Mouse (Mus musculus): ENCODE measurements around the gene Atp8b4.
A peak's percentile ranks its signal among the peaks of the same experiment; 100 is the strongest.
"Not testable (repeated sequence)": the region's sequence is repeated elsewhere in the genome, so short reads cannot be mapped to it uniquely, and the experiment has no call there.

The Atp8b4 gene

DNA sequence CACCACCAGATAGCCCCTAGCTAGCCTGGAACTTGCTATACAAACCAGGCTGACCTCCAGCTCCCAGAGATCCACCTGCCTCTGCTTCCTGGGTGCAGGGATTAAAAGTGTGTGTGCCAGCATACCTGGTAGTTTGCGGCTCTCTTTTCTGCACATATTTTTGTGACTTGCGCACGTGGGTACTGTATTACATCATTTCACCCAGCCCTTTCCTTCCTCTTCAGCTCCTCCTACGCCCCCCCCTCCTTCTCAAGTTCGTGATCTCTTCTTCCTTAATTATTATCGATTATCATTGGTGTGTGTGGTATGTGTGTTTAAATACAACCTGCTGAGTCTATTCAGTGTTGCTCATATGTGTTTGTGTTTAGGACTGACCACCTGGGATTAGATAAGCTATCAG lies at the start of gene Atp8b4:
TSS of gene Atp8b4 (minus strand) at position 154 of the 400 bp plus-strand sequence.
- DNase-seq: no peak

DNA sequence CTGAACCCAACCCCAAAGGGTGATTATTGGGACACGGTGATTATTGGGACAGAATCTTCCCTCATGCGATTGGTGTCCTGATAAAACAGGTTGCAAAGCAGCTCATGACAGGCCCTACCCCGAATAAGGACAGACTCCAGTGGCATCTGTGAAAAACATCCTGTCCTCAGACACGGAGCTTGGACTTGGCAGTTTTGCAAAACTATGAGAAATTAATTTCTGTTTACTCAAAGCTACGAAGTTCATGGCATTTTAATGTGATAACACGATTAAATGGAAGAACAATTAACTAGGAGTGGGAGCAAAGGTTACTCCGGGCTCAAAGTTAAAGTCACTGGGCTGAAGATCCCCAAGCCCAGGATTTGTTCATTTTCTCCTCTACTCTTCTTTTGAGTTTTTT lies 49.2 kb upstream of the Atp8b4 start:
- DNase-seq: peak; percentile 22

DNA sequence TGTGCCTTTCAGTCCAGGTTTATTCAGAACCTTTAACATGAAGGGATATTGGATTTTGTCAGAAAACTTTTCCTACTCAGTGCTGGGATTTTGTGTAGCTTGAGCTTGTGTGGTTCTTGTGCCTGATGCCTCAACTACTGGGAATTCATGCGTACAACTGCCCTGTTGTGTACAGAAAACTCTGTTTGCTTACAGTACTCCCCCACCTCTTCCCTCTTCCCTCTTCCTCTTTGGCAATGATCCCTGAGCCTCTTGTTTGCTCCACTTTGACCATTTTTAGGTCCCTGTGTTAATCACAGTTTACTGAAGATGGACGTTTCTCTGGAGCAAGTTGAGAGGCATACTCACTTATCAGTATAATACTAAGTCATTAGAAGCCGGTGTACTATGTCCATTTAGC lies 45.9 kb upstream of the Atp8b4 start:
- DNase-seq: no peak

DNA sequence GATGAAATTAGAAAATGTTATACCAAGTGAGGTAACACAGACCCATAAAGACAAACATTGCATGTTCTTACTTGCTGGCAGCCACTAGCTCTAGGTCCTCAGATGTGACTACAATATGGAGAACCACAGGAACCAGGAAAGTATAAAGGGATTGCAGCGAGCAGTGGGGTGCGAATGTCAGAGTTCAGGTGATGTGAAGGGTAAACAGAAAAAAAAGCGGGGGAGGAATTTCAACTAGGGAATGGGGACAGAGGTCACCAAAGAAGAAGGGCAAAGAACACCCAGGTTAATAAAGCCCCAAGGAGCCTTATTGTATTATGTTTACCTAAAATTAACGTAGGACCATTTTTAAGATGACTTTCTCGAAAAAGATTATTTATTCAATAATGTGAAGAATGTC lies 44.8 kb upstream of the Atp8b4 start:
- DNase-seq: no peak

DNA sequence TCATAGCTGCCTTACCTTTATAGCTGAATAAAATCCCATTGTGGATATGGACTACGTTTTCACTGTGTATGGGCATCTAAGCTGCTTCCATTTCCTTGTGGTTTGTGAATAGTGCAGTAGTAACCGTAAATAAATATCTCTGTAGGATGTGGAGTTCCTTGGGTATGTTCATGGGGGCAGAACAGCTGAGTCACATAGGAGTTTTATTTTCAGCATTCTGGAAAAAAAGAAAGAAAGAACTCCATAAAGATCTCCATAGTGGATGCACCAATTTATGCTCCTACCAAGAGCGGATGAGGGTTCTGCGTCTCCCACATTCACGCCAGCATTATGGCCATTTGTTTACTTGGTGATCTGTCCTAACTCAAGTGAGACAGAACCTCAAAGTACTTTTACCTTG lies 41.7 kb upstream of the Atp8b4 start:
- DNase-seq: no peak

DNA sequence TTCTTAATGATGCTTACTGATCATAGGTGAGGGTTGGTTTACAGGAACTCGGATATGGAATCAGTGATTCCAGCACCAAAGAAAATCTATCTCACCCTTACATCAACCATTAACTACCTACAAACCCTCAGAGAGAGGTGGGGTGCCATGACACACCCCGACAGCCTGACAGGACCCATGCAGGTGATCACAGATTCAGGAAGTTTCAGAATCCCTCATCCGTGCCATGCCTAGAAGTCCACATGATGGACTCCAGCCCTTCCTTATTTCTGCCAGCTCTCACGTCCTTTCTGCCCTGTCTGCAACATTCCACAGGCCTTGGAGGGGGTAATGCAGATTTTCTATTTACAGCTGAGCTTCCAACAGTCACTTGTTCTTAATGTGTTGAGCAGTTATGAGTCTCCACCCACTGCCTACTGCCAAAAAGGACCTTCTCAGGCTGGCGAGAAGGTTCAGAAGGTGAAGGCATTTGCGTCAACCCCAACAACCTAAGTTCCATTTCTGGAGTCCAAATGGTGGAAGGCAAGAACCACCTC lies 40.0 kb upstream of the Atp8b4 start:
- peak; percentile 60 for DNase-seq

DNA sequence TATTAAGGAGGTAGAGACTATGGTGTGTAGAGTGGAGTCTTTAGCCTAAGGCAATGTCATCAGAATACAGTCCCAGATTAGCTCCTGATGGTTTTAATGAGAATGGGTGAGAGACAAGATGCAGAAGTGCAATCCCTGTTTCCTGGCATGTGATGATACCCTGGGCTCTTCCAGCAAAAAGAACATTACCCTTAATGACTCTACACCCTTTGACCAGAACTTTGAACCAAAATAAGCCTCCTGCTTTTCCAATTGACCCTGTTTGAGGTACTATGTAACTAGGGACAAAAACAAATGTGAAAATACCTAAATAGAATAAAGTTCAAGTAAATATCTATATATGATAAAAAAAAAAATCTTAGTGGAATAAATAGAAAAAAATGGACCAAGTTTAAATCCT lies 37.2 kb upstream of the Atp8b4 start:
- DNase-seq: no peak

DNA sequence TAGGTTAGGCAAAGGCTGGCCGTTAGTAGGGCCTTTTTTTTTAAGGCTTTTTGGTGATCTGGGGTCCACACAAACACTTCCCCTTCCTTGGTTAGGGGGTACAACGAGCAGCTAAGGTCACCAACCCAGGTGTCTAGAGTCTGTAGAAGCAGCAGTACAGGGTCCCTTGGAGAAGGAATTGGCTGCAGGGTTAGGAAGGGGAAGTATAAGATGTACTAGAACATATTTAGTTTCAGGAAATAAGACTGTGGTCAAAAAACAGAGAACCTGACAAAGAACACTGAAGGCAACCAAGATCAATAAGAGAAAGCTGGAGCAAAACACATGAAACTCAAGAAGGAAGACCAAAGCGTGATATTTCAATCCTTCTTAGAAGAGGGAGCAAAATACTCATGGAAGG lies 30.1 kb upstream of the Atp8b4 start:
- DNase-seq: no peak

DNA sequence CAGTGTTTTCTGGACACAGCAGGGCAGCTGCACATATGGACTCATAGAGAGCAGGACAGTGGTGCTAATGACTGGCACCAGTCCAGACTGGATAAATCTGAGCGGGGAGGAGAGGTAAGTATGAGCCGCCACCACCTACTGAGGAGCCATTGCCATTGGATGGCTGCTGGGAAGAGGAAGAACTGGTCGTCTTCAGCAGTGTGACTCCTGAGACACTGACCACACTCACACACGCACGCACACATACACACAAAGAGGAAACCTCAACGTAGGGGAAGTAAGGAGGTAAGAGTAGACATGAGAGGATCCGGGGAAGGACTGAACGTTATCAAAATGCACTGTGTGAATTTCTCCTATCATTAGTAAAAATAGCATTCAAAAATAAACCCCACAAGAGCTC lies 27.0 kb upstream of the Atp8b4 start:
- no peak for DNase-seq

DNA sequence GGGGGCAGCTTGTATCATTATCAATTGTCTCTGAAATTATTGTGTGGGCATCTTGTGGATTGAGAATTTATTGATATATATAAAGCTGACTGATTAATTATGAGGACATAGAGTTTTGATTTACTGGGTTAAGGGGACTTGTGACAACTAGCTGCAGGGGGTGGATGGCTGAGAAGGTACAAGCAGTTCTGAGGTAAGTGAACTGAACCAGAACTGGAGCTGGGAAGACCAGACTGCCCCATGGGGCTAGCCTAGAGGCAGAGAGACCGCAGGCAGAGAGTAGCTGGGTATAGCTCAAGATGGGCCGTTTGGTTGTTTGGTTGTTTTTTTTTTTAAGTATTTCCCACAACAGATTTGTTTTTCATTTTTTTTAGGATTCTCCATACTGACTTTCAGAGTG lies 23.8 kb upstream of the Atp8b4 start:
- no peak for DNase-seq

DNA sequence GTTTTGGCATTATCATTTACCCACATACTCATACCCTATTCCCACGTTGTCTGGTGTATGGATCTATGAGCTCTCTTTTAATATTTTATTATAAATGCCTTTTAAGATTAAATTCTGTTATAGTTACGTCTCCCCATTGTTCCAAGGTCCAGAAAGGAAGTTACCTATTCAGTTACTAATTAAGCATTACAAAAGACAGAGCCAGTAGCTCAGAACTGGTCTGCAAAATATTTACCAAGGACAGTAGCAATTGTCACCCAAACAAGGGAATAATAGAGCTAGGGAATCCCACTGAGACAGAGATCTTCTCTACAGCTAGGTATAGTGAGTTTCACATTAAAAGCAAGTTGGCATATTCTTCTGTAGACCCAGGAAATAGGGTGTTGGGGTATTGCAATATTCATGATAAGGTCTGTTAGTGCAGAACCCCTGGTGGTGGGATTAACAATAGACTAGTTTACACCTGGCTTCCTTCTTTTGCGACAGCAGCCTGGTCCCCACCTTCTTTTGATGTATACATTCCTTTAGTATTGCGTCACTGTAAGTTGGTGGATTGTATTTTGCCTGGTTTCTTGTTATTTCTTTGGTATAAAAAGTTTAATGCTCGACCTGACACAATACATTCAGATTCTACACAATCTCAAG lies 22.7 kb upstream of the Atp8b4 start:
- not testable (repeated sequence) for DNase-seq

DNA sequence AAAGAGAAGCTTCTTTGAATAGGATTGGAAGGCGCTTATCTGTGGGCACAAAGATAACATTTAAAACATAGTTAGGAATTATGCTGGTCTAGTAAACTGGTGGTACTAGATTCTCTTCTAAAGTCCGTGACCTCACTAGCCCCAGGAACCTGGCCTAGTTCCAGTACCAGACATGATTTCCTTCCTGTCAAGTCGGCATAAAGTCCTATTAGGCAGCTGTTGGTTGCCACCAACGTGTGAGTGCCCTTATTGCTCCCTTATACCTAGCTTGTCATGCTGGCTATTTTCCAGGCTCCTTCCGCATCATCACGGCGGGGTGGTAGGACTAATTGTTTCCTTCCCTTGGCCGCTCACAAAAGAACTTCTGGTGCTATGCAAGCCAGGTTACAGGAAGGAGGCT lies 21.6 kb upstream of the Atp8b4 start:
- peak; percentile 49 for DNase-seq

DNA sequence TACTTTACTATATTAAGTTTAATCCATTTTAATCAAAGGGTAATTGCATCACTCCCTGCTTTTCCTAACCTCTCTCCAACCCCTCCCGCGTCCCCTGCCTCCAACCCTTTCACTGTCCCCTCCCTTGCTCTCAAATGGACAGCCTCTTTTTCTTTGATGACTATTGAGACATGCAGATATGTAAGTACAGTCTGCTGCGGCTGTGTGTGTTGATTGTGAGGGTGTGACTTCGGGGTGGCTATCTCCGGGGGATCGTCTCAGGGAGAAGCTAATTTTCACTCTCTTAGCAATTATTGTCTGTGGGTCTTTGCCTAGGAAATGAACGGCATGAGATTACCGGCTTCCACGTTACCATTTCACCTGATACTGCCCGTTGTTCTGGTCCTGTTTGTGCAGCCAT lies 21.0 kb upstream of the Atp8b4 start:
- no peak for DNase-seq

DNA sequence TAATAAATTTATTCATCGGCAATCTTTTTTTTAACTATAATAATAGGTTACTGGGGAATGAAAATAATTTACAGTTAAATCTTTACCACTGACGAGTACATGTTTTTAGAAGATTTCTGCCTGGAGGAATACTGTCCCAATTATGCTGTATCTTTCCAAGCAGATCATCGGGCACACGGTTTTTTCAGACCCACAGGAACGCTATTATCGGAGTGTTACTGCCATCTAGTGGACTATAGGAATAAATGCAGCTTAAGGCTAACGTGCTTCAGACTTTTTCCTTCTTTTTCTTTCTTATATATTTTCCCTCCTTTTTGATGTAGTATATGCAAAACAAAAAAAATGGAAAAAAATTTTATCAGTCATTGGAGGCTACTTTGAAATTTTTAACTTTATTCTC lies 20.4 kb upstream of the Atp8b4 start:
- DNase-seq: no peak

DNA sequence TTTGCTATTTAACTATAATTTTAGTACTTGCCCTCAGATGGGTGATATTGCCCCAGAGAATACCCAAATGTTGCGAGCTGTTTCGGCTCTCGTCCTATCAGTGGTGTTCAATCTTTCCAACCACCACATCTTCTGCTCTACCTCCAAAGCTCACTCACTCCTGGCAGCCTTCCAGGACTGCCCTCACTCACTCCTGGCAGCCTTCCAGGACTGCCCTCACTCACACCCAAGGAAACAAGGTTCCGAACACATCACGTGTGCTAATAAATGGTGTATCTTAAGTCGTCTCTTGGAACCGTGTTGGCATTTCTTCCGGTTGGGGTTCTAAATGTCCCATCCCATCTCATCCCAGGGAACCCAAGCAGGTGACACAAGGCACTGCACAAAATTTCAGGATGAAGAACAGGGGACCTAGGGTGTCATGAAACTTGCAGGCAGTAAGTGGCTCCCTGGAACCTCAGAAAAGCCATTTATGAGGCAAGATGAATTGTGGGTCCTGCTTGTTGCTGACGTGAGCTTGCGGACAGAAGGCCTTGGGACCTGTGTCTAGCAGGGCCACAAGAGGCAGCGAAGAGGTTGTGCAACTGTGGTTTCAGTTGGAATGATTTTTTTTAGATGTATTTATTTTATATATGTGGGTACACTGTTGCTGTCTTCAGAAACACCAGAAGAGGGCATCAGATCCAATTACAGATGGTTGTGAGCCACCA lies 19.6 kb upstream of the Atp8b4 start:
- DNase-seq: peak; percentile 84

DNA sequence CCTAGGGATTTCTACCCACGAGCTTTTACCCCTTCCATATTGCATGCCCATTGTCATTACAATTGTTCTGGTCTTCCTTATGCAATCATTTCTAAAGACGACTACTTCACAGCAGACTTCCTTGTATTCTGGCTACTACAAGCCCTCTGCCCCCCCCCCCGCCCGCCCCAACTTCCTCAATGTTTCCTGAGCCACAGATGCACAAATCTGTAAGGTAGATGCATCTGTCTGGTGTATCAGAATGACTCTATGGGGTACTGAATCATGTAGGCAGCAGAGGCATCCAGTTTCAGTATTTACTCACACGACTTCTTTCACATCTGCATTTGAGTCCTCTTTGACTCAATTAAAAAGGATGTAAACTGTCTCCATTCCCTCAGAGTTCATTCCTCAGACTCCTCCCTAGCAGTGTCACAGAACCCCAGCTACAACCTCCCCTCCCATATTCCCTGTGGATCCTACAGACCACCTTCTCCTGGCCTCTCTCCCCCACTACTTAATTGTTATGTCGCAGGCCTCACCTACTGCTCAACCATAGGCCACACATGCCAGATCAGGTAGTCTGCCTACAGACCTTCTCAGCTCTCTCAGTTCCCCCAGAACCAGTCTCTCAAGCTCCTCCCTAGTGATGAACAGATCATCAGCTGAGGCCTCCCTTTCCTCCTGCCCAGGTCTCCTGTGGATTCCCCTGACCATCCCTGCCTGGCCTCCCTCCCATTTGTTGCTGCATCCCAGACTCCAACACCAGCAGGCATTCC lies 14.8 kb upstream of the Atp8b4 start:
- no peak for DNase-seq

DNA sequence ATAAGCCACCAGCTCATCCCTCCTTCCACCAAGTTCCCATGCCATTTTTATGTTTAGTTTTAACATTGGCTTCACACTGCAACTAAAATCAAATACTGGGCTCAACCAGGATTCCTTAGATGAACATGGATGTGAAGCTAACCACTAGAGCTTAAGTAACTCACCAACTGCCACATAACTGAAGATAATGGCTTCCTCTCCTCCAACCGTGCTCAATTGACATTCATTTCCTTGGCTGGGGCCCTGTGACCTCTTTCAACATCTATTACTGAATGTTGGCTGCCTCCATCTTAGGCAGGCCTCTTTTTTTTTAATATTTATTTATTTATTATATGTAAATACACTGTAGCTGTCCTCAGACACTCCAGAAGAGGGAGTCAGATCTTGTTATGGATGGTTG lies 7.8 kb upstream of the Atp8b4 start:
- no peak for DNase-seq

DNA sequence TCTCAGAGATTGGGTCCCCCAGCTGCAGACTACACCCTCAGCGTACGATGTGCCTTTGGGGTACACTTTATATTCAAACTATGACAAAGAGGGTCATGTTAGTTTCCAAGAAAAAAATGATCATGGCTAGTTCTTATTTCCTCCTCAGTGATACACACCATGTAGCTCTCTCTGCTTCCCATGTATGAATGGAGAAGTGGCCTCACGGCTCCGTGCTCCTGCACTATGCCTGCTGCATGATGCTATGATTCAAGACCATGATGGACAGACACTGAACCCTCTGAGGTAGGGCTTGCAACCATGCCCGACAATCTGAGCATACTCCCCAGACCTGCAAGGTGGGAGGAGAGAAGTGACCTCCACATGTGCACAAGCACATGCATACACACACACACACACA lies 7.0 kb upstream of the Atp8b4 start:
- DNase-seq: no peak

DNA sequence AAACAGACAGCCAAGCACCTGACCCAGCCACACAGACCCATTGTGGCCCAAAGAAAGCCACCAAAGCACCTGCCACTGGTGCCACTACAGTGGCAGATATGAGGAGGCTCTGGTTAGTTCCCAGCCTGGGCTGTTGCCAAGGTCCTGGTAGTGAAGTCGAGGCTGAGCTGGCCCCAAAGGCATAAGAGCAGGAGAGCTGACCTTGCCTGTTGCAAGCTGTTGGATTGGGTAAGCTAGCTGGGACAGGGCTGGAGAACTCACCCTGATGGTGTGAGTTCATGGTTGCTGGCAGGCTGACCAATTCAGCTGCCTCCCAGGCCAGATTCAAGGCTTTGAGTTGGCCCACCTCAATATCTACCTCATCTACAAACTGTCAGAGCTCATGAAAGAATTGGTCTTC lies 4.7 kb upstream of the Atp8b4 start:
- no peak for DNase-seq

DNA sequence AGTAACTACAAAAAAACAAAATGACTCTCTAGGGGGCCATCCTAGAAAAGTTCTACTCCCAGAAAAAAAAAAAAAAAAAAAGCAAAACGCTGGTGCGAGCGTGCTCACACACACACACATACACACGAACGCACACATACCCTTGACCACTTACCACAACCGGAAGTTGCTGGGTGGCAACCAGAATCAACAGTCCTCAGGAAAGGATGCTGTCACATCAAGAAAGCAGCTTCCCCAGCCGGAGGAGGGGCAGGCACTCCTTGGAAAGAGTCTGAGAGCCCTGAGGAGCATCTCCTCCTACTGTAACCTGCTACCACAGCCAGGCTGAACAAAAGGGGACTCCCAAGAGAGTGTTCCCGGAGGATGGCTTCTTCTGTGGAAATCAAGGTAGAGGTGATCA lies 744 bp downstream of the Atp8b4 start:
- DNase-seq: peak; percentile 11

DNA sequence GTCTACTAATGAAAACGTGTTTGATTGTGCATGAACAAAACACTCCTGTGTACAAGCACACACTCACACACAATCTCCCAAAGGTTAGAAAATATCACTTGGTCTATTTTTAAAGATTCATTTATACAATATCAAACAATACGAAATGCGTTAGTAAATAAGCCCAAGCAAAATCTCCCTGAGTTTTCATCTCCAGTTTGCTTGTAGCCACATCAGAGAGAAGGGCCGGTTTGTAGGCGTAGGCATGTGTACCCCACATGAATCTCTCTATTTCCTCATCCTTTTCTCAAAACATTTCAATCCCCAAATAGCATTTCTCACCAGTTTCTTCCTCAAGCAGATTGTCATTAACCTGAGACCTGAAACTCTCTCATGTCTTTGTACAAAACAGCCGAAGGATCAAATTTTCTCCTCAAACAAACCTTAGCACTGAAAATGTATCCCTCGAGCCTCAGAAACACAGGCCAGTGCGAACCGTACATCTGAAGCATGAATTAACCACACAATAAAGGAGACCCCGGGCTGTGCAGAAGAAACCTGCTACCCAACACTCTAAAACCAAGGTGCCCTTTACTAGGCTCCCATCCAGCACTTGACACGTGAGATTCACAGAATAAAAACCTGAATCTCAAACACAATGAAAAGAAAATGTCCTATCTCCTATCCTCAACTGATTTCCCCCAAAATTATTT lies 1.6 kb downstream of the Atp8b4 start:
- DNase-seq: no peak

DNA sequence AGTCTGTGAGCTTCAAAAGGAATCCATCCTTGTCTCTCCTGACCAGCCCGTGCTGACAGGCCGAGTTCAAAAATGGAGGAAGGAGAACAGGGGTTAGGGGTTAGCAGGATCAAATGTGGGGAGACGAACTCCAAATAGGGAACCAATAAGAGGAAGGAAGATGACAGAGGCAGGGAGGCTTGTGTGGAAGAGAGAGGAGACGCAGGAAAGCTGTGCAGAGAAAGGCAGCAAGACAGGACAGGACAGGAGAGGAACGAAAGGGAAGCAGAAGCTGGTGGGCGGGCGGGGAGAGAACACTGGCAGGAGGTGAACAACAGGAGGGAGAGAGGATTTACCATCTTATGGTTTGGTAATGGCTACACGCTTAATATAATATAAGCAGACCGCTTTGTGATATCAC lies 3.6 kb downstream of the Atp8b4 start:
- DNase-seq: no peak
